Mouse (Mus musculus) ovary, postnatal 14 days (tissue): ENCODE measurements around the gene Rsg1.

ENCODE experiments used
- DNase-seq: peaks from one replicate; pipeline ENCODE4 v3.0.0; 2022; ENCODE audit warnings: low spot score

Gene Rsg1

GRCm38 (mm10) chr4:141213770-141214336 lies at the start of gene Rsg1:
Rsg1 (plus strand) TSS chr4:141213956.
- DNase-seq = peak; percentile 96

- DNase-seq = no peak
Measured at GRCm38 (mm10) chr4:141165744-141166292, 47.9 kb upstream of the Rsg1 start.

GRCm38 (mm10) chr4:141167156-141167555 lies 46.6 kb upstream of the Rsg1 start:
- no peak for DNase-seq

- DNase-seq = no peak
Measured at GRCm38 (mm10) chr4:141172121-141172520, 41.6 kb upstream of the Rsg1 start.

GRCm38 (mm10) chr4:141175783-141176182 lies 38.0 kb upstream of the Rsg1 start:
- no peak for DNase-seq

GRCm38 (mm10) chr4:141176328-141176838 lies 37.4 kb upstream of the Rsg1 start:
- no peak for DNase-seq

- no peak for DNase-seq
Measured at GRCm38 (mm10) chr4:141178500-141178899, 35.3 kb upstream of the Rsg1 start.

- DNase-seq = no peak
Measured at GRCm38 (mm10) chr4:141180831-141181230, 32.9 kb upstream of the Rsg1 start.

- no peak for DNase-seq
Measured at GRCm38 (mm10) chr4:141181981-141182380, 31.8 kb upstream of the Rsg1 start.

GRCm38 (mm10) chr4:141183932-141184331 lies 29.8 kb upstream of the Rsg1 start:
- DNase-seq = no peak

- no peak for DNase-seq
Measured at GRCm38 (mm10) chr4:141184426-141184825, 29.3 kb upstream of the Rsg1 start.

- DNase-seq = no peak
Measured at GRCm38 (mm10) chr4:141186923-141187836, 26.6 kb upstream of the Rsg1 start.

GRCm38 (mm10) chr4:141191294-141191693 lies 22.5 kb upstream of the Rsg1 start:
- no peak for DNase-seq

- no peak for DNase-seq
Measured at GRCm38 (mm10) chr4:141194553-141194952, 19.2 kb upstream of the Rsg1 start.

- no peak for DNase-seq
Measured at GRCm38 (mm10) chr4:141196981-141197685, 16.6 kb upstream of the Rsg1 start.

GRCm38 (mm10) chr4:141197686-141198035 lies 16.1 kb upstream of the Rsg1 start:
- no peak for DNase-seq

- DNase-seq = no peak
Measured at GRCm38 (mm10) chr4:141200906-141201305, 12.8 kb upstream of the Rsg1 start.

- no peak for DNase-seq
Measured at GRCm38 (mm10) chr4:141202192-141202591, 11.6 kb upstream of the Rsg1 start.

- no peak for DNase-seq
Measured at GRCm38 (mm10) chr4:141204580-141205061, 9.1 kb upstream of the Rsg1 start.

GRCm38 (mm10) chr4:141207081-141207480 lies 6.7 kb upstream of the Rsg1 start:
- DNase-seq = no peak

GRCm38 (mm10) chr4:141210524-141211219 lies 3.1 kb upstream of the Rsg1 start:
- no peak for DNase-seq

GRCm38 (mm10) chr4:141211646-141212045 lies 2.1 kb upstream of the Rsg1 start:
- no peak for DNase-seq
